Mouse (Mus musculus) lung, embryonic 16.5 days (tissue): ENCODE data around the gene Med21. TPM values are rescaled to one million over a fixed set of nuclear protein-coding genes. Genes with fewer than 3 reads are reported as not detected.

ENCODE experiments used
- ATAC-seq: fragments of 200-750 bp; cut with Nextera tagmentation; 2 replicates; pipeline ENCODE4 v1.8.0; 2017; ENCODE audit warnings: low read depth, mild to moderate bottlenecking, moderate library complexity
- H3K27ac ChIP-seq: fragments of 300-500 bp; sonication (generic); 2 replicates; pipeline ENCODE4 v1.5.1; 2014; ENCODE audit warnings: mild to moderate bottlenecking, control low read depth, low read length
- H3K27me3 ChIP-seq: fragments of 300-500 bp; sonication (generic); 2 replicates; pipeline ENCODE4 v1.6.1; 2014; ENCODE audit warnings: low read depth, low read length, mixed read lengths; ENCODE audit not compliant: control insufficient read depth, insufficient read depth
- H3K36me3 ChIP-seq: fragments of 300-500 bp; sonication (generic); 2 replicates; pipeline ENCODE4 v1.6.1; 2014; ENCODE audit warnings: low read length; ENCODE audit not compliant: control insufficient read depth, insufficient read depth
- H3K4me1 ChIP-seq: fragments of 300-500 bp; sonication (generic); replicated peaks from 2 replicates; pipeline ENCODE4 v1.6.1; 2014; ENCODE audit warnings: low read length, mixed read lengths; ENCODE audit not compliant: control insufficient read depth, insufficient read depth
- H3K4me2 ChIP-seq: fragments of 300-500 bp; sonication (generic); 2 replicates; pipeline ENCODE4 v1.6.1; 2014; ENCODE audit warnings: low read depth, low read length, control low read depth
- H3K4me3 ChIP-seq: fragments of 300-500 bp; sonication (generic); 2 replicates; pipeline ENCODE4 v1.5.1; 2014; ENCODE audit warnings: mild to moderate bottlenecking, low read length, control low read depth
- H3K9ac ChIP-seq: fragments of 300-500 bp; sonication (generic); 2 replicates; pipeline ENCODE4 v1.6.1; 2014; ENCODE audit warnings: low read length, control low read depth
- H3K9me3 ChIP-seq: fragments of 300-500 bp; sonication (generic); 2 replicates; pipeline ENCODE4 v1.6.1; 2016; ENCODE audit warnings: low read length; ENCODE audit not compliant: control insufficient read depth
- WGBS: fragments of 180-500 bp; shearing (Covaris S2); extraction: QIAGEN DNeasy Blood & Tissue Kit; methylation state at CpG from one replicate; pipeline ENCODE4 v1.1.7; 2014; 5-methylcytosine and 5-hydroxymethylcytosine counted together
- polyA plus RNA-seq: library from polyadenylated mRNA; unstranded; fragments of >200 nt; fragmentation: Nextera tagmentation; extraction: Ambion mirVana; gene quantifications from 2 replicates; pipeline ENCODE4 v1.2.1, GENCODE M21; 2015

Med21 gene
- polyA plus RNA-seq, 1 experiment from 2014 or later = 146 TPM

GRCm38 (mm10) chr6:146670956-146671855, 28.9 kb downstream of the Med21 start:
- H3K36me3 ChIP-seq = no peaks in the 10 kb centered on the region
- WGBS = 60% methylated on average over 15 of the region's 15 CpGs
- no peak for ATAC-seq
- no peaks in the 10 kb centered on the region for H3K4me1 ChIP-seq
- H3K4me2 ChIP-seq = no peak overlapping the region
- no peaks in the 10 kb centered on the region for H3K9me3 ChIP-seq
- H3K27ac ChIP-seq = no peak overlapping the region
- no peak overlapping the region for H3K4me3 ChIP-seq
- H3K27me3 ChIP-seq = no peaks in the 10 kb centered on the region
- no peak overlapping the region for H3K9ac ChIP-seq

GRCm38 (mm10) chr6:146672106-146672505, 29.8 kb downstream of the Med21 start:
- Histone ChIP-seq H3K9me3 (no peaks in the 10 kb centered on the region), H3K27ac (no peak overlapping the region), H3K9ac (no peak overlapping the region), H3K4me3 (no peak overlapping the region), H3K27me3 (no peaks in the 10 kb centered on the region), H3K4me2 (no peak overlapping the region), H3K36me3 (no peaks in the 10 kb centered on the region), H3K4me1 (no peaks in the 10 kb centered on the region)
- ATAC-seq = no peak
- 47% methylated on average over 5 of the region's 5 CpGs for WGBS

GRCm38 (mm10) chr6:146673696-146674095, 31.3 kb downstream of the Med21 start:
- Histone ChIP-seq H3K4me3 (no peak overlapping the region), H3K27ac (no peak overlapping the region), H3K9me3 (no peaks in the 10 kb centered on the region), H3K4me1 (no peaks in the 10 kb centered on the region), H3K9ac (no peak overlapping the region), H3K4me2 (no peak overlapping the region), H3K27me3 (no peaks in the 10 kb centered on the region), H3K36me3 (no peaks in the 10 kb centered on the region)
- 77% methylated on average over 4 of the region's 4 CpGs for WGBS
- no peak for ATAC-seq

GRCm38 (mm10) chr6:146674420-146674819, 32.1 kb downstream of the Med21 start:
- Histone ChIP-seq H3K27ac (no peak overlapping the region), H3K9ac (no peak overlapping the region), H3K4me3 (no peak overlapping the region), H3K27me3 (no peaks in the 10 kb centered on the region), H3K36me3 (no peaks in the 10 kb centered on the region), H3K4me1 (no peaks in the 10 kb centered on the region), H3K9me3 (no peaks in the 10 kb centered on the region), H3K4me2 (no peak overlapping the region)
- ATAC-seq = no peak
- WGBS = 79% methylated on average over 8 of the region's 8 CpGs

GRCm38 (mm10) chr6:146674881-146675536, 32.7 kb downstream of the Med21 start:
- Histone ChIP-seq H3K4me2 (no peak overlapping the region), H3K9me3 (no peaks in the 10 kb centered on the region), H3K36me3 (no peaks in the 10 kb centered on the region), H3K9ac (no peak overlapping the region), H3K4me3 (no peak overlapping the region), H3K27ac (no peak overlapping the region), H3K4me1 (no peaks in the 10 kb centered on the region), H3K27me3 (no peaks in the 10 kb centered on the region)
- ATAC-seq = peak; percentile 65; the same call in 1 of the 2 replicates
- WGBS = 64% methylated on average over 4 of the region's 4 CpGs

- Histone ChIP-seq H3K27ac (no peak overlapping the region), H3K4me2 (no peak overlapping the region), H3K27me3 (no peaks in the 10 kb centered on the region), H3K9me3 (no peaks in the 10 kb centered on the region), H3K4me3 (no peak overlapping the region), H3K9ac (no peak overlapping the region), H3K36me3 (no peaks in the 10 kb centered on the region), H3K4me1 (no peaks in the 10 kb centered on the region)
- ATAC-seq = no peak
- 55% methylated on average over 10 of the region's 10 CpGs for WGBS
Observed at GRCm38 (mm10) chr6:146676904-146677303, 34.6 kb downstream of the Med21 start.

- no peak overlapping the region for H3K4me2 ChIP-seq
- H3K27me3 ChIP-seq = no peaks in the 10 kb centered on the region
- no peak for ATAC-seq
- H3K9me3 ChIP-seq = no peaks in the 10 kb centered on the region
- H3K27ac ChIP-seq = no peak overlapping the region
- H3K4me3 ChIP-seq = no peak overlapping the region
- WGBS = 28% methylated on average over 10 of the region's 10 CpGs
- no peaks in the 10 kb centered on the region for H3K36me3 ChIP-seq
- no peak overlapping the region for H3K9ac ChIP-seq
- H3K4me1 ChIP-seq = no peaks in the 10 kb centered on the region
Observed at GRCm38 (mm10) chr6:146678136-146679070, 36.1 kb downstream of the Med21 start.

GRCm38 (mm10) chr6:146683881-146684280, 41.5 kb downstream of the Med21 start:
- Histone ChIP-seq H3K27ac (no peak overlapping the region), H3K9me3 (no peaks in the 10 kb centered on the region), H3K9ac (no peak overlapping the region), H3K27me3 (no peaks in the 10 kb centered on the region), H3K4me3 (no peak overlapping the region), H3K4me2 (no peak overlapping the region), H3K4me1 (no peaks in the 10 kb centered on the region), H3K36me3 (no peaks in the 10 kb centered on the region)
- ATAC-seq = no peak
- 74% methylated on average over 4 of the region's 4 CpGs for WGBS
